ENCODE assay signal across 27 mouse cellular contexts in the genomic region with DNA sequence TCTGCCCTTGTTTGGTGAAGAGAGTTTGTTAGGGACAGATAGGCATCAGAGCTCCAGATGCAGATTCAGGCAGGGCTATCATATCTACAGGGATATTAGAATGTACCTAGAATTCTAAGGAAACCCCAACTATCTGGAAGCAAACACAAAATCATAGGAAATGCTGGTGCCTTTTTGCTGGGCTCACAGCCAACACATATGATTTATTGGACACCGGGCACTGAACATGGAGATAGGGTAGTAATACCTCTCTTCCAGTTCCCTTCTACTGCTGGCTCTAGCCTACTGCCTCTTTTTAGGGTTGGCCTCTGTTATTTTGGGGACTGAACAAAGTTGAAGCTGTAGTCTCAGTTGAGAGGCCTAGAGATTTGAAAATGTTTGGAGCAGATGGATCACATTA.
"Had no signal": no experiment of that assay in that cellular context is flagged by ENCODE, and none has a peak within 500 bp of the region (broad histone marks: within the 10 kb centered on the region; RNA-seq: fewer than 3 reads in every experiment).

No protein-coding gene starts in this region.

- H3K36me3 ChIP-seq: heart, embryonic 10.5 days; heart, embryonic 12.5 days; hindbrain, embryonic 10.5 days; hindbrain, embryonic 12.5 days; intestine, embryonic 15.5 days; limb, embryonic 13.5 days; limb, embryonic 15.5 days; liver, embryonic 12.5 days had no signal

- DNase-seq: gastrocnemius, adult 2 months; gastrocnemius, postnatal 10 days; gastrocnemius, postnatal 25 days; heart, adult 18-20 months; heart, postnatal 10 days; heart, postnatal 4 days; kidney, adult 18-20 months; kidney, adult 8-10 months; kidney, postnatal 14 days; kidney, postnatal 36 days; layer of hippocampus, adult 9-11 months; layer of hippocampus, postnatal 36 days; left cerebral cortex, postnatal 4 days had no signal

- H3K27me3 ChIP-seq: heart, embryonic 12.5 days; hindbrain, embryonic 12.5 days; intestine, embryonic 15.5 days; limb, embryonic 13.5 days; limb, embryonic 15.5 days; liver, embryonic 12.5 days had no signal

- H3K9ac ChIP-seq: heart, embryonic 12.5 days; hindbrain, embryonic 12.5 days; hindbrain, embryonic 14.5 days; intestine, embryonic 15.5 days; limb, embryonic 13.5 days; limb, embryonic 15.5 days; liver, embryonic 12.5 days; liver, embryonic 14.5 days had no signal

- ATAC-seq: hindbrain, embryonic 16.5 days; inflammation-experienced regulatory T-cells, adult 6 months; intestine, embryonic 15.5 days; intestine, postnatal 0 days; liver, embryonic 12.5 days had no signal

- H3K4me3 ChIP-seq: gastrocnemius, adult 2 months; heart, embryonic 10.5 days; heart, embryonic 12.5 days; hindbrain, embryonic 10.5 days; hindbrain, embryonic 12.5 days; intestine, embryonic 15.5 days; limb, embryonic 13.5 days; limb, embryonic 15.5 days; liver, embryonic 12.5 days had no signal

- H3K4me2 ChIP-seq: heart, embryonic 12.5 days; hindbrain, embryonic 12.5 days; hindbrain, embryonic 14.5 days; intestine, embryonic 15.5 days; limb, embryonic 13.5 days; limb, embryonic 15.5 days; liver, embryonic 12.5 days had no signal

- H3K4me1 ChIP-seq: heart, embryonic 10.5 days; heart, embryonic 12.5 days; hindbrain, embryonic 10.5 days; hindbrain, embryonic 12.5 days; intestine, embryonic 15.5 days; limb, embryonic 13.5 days; limb, embryonic 15.5 days; liver, embryonic 12.5 days had no signal

- H3K27ac ChIP-seq: gastrocnemius, adult 2 months; heart, embryonic 10.5 days; hindbrain, embryonic 10.5 days; hindbrain, embryonic 12.5 days; hindbrain, embryonic 14.5 days; intestine, embryonic 15.5 days; kidney, postnatal 0 days; limb, embryonic 13.5 days; limb, embryonic 15.5 days; liver, embryonic 12.5 days; liver, embryonic 14.5 days had no signal

- H3K9me3 ChIP-seq: heart, embryonic 10.5 days; heart, embryonic 12.5 days; hindbrain, embryonic 10.5 days; hindbrain, embryonic 12.5 days; intestine, embryonic 15.5 days; limb, embryonic 13.5 days; limb, embryonic 15.5 days; liver, embryonic 12.5 days had no signal
